Mouse (Mus musculus) hindlimb bud, embryonic 11.5 days (tissue): ENCODE data around the gene Clcnkb.

Experiments
- DNase-seq: peaks from one replicate; pipeline ENCODE4 v3.0.0-alpha.2; 2012; ENCODE audit warnings: low read depth, low spot score; ENCODE audit errors: extremely low spot score

Clcnkb gene

DNA sequence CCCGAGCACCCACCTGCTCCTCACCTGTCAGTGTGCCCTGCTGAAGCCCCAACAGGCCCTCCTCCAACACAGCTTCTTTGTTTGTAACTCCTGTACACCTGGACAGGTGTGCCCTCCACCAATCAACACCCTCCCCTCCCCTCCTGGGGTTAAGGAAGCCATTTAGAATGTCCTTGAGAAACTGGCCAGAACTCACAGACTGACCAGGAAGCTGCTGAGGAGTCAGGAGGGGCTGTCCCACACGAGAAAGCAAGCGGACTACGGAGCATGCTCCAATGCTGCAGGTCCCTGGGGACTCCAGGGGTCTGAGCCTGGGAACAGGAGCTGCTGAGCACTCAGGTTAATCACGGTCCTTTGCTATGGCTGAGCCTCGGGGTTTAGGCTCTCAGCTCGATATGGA, at the start of gene Clcnkb:
Gene Clcnkb (minus strand): TSS at position 91 of the 400 bp plus-strand sequence.
- no peak for DNase-seq

DNA sequence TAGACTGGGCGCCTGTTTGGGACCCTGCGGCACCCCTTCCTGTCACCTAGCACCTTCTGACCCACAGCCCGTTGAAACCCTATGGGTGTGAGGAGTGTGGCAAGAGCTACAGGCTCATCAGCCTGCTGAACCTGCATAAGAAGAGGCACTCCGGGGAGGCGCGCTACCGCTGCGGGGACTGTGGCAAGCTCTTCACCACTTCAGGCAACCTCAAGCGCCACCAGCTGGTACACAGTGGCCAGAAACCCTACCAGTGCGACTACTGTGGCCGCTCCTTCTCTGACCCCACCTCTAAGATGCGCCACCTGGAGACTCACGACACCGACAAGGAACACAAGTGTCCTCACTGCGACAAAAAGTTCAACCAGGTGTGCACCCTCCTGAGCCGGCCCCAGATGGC, 48.9 kb upstream of the Clcnkb start:
- no peak for DNase-seq

DNA sequence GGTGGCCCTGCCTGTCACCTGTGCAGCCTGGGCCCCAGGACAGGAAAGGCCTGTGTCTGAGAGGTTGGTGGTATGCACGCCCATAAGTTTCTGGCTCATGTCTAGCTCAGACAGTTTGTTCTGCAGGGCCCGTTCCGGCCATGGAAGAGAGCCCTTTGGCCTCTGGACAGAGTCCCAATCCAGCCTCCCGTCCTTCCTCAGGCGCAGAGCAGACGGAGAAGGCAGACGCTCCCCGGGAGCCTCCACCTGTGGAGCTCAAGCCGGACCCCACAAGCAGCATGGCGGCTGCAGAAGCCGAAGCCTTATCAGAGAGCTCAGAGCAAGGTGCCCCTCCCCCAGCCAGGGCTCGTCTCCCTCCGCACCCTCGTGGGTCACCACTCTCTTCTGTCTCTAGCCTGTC, 47.7 kb upstream of the Clcnkb start:
- no peak for DNase-seq

DNA sequence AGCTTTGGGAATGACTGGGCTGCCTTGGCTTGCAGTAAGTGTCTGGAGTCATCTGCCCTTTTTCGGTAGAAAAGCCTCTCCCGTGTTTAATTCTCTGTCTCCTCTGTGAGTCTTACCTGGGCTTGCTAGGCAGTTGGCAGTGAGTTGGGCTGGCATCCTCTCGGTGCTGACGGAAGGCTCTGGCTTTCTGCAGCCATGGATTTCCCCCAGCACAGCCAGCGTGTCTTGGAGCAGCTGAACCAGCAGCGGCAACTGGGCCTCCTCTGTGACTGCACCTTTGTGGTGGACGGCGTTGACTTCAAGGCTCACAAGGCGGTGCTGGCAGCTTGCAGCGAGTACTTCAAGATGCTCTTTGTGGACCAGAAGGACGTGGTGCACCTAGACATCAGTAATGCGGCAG, 45.8 kb upstream of the Clcnkb start:
- DNase-seq = no peak

DNA sequence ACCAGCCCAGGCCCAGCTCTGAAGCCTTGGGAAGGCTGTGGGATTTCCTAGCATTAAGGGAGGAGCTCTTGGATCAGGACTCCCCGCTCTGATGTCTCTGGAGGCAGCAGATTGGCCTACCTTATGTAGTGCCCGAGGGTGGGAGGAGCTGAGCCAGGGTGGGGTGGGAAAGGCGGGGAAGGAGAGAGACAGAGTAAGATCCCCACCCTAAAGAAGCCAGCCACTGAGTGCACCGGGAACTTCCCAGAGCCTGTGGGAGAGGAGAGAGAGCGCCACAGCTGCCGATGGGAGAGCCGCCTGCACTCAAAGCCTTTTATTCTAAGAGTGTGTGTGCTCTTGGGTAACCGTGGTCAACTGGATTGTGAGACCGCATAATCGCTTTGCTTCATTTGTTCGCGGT, 45.3 kb upstream of the Clcnkb start:
- no peak for DNase-seq

DNA sequence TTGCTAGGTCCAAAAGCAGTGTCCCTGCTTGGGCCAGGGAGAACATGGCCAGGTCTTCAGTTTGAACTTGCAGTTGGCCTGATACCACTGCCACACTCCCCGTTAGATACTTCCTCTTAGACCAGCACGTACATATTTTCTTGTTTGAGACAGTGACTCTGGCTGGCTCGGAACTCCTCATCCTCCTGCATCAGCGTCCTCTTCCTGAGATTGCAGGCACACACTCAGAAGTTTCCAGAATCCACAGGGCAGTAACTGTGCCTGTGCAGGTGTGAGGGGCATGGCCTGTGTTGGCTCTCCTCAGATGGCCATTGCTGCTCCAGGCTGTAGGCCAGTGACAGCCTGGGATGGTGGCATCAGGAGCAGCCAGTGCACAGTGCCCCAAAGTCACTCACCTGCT, 44.7 kb upstream of the Clcnkb start:
- DNase-seq = no peak

DNA sequence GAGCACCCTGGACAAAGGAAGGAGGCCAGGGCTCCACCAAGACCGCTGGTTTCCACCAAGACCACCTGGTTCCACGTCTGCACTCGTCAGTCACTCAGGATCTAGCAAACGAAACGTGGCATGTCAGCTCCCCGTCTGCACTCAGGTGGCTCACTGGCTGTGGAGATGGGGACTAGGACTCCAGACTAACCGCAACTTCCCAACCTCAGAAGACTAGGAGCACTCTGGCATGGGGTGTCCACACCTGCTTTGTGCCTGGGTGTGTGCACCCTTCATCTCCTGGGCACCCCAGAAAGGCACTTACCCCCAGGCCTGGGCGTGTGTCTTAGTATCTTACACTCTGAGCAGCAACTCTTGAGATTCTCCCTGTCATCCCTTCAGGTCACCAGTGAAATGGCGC, 44.0 kb upstream of the Clcnkb start:
- no peak for DNase-seq

DNA sequence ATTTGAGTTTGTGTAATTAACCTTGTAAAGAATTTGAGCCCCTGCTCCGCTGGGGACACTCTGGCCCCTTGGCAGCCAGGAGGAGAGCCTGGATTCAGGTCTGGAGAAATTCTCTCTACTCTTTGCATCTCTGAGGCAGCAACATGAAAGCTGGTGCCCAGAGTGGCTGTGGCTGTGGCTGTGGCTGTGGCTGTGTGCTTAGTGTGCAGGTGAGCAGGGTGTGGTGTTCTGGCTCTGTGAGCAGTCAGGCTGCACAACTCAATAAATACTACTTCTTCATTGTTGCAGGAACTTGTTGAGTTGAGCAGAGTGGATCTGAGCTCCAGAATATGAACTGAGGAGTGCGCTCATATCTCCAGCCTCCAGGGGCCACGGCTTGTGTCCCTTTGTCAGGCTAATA, 43.1 kb upstream of the Clcnkb start:
- no peak for DNase-seq

DNA sequence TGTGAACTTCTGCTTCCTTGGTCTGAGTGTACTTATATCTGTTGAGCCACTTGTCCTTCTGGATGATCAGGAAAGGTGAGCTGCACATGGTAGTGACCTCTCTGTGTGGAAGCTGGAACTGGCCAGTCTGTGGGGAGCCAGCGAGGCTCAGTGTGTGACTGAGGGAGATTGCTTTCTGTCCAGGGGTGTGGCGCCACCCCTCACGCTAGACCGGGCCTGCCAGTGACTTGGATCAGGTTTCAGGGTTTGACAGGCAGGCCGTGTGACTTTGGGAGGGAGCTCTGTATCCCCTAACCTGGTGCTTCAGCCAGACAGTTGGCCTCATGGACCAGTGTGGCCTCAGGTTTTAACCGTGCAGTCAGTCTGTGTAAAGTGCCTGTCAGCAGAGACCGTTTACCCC, 42.4 kb upstream of the Clcnkb start:
- DNase-seq = no peak

DNA sequence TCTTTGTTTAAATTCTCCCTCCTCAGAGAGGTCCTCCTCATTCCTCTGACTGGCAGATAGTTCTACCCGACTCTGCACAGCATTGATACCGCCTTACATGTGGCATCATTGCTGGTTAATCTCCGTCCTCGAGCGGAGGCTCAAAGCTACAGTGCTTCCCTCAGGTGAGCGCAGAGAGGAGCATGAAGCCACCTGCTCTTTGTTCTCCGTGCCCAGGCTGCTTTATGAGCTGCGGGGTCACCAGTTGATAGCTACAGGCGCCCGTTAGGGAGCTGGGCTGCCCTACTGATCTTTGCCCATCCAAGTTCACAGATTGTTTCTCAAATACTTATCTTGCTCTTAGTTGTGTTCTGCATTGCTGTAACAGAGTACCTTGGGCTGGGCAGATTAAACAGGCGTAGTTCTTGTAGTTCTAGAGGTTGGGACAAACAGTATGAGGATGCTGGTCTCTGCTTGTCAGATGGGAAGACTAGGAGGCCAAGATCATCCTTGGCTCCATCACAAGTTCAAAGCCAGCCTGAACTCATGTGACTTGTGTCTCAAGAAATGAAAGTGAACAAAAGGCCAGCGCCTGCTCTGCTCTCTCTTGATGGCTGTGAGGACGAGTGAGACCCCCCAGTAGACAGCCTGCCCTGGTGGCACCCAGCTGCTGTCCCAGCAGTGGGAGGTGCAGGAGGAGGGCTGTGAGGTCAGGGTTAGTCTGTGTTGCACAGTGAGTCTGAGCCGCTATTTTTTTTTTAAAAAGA, 40.6 kb upstream of the Clcnkb start:
- DNase-seq = no peak

DNA sequence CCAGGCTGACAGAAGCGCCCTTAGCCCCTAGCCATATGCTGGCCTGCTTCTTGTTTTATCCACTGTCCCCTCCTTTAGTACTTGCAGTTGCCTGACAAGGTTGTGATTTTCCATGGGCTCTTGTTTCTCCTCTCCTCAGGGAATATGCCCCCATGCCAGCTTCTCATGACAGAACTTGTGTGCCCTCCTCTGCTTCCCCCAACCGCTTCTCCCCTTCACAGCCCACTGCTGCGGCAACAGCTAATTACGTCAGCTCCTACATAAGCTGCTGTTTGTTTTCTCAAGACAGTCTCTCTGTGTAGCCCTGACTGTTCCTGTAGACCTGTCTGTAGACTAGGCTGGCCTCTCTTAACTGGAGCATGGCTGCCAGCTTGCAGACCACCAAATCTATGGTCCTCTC, 39.7 kb upstream of the Clcnkb start:
- DNase-seq = no peak

DNA sequence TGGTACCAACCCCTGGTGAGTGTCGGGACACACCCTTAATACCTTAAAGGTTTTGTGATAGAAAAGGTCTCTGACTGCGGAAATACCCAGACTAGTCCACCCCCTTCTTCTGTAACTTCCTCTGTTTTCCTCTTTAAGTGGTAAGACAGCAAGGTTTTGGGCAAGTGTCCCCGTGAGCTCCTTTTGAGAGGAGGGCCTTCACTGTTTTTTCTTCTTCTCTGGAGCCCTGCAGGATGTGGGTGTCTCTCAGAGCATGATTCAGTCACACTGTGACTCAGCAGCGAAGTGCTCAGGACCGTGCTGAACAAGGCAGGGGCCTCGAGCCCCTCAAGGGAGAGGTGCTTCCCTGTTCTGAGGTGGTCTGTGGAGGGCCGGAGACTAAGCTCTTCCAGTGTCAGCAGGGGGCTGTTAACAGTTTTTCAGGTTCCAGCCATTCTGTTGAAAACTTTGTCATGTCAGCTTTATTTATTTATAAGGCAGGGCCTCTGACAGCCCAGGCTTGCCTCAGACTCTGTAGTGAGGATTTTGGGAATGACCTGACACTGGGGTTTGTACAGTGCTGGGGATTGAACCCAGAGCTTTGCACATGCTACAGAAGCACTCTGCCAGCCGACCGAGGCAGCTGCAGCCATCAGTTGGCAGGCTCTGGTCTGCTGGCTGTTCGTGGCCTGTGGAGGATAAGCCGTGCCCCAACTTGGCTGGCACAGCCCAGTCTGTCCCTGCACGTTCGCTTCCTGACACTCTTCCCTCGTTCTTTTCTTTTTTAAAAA, 39.0 kb upstream of the Clcnkb start:
- DNase-seq = no peak

DNA sequence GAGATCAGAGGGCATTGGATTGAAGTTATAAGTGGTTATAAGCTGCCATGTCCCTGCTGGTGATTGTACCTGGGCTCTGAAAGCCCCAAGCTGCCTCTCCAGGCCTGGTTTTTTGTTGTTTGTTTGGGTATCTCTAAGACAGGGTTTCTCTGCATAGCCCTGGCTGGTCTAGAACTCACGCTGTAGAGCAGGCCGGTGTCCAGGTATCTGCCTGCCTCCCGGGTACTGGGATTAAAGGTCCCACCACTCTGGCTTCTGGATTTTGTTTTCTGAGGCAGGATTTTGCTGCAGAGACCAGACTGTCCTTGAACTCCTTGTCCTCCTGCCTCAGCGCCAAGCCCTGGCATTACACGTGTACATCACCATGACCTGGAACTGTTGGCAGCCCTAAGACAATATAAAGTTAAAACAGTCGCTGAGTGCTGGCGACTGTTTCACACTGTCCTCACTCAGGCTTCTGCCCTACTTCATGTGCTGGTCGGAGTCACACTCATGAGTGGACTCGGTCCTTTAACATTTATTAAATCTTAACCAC, 36.2 kb upstream of the Clcnkb start:
- DNase-seq = no peak

DNA sequence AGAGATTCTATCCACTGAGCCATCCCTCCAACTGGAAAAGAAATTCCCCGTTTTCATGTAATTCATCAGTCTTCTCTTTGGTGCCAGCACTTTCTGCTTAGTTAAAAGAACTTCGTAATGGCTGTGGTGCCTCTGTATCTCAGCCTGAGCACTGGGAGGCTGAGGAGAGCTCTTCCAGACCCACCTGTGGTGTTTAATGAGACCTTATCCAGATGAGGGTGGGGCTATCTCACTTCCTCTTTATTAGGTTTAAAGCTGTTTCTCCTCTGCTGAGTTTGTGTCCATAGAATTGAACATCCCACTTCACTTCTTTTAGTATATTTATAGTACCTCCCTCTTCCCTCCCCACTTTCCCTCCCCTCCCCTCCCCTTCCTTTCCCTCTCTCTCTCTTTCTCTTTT, 35.4 kb upstream of the Clcnkb start:
- no peak for DNase-seq

DNA sequence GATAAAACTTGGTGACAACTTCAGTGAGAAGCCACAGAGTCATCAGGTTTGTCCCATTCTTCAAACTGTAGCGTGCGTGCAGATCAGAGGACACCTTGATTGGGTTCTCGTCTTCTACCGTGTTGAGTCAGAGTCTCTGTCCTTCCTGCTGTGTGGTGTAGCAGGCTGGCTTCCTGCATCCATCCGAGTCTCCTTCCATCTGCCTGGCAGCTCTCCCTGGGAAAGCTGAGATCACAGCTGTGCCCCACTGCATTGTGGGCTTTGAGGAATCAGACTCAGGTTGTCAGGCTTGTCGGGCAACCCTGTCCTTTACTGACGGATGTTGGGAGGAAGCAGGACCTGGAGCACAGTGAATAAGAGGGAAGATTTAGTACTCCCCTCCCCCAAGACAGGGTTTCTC, 30.4 kb upstream of the Clcnkb start:
- DNase-seq = no peak

DNA sequence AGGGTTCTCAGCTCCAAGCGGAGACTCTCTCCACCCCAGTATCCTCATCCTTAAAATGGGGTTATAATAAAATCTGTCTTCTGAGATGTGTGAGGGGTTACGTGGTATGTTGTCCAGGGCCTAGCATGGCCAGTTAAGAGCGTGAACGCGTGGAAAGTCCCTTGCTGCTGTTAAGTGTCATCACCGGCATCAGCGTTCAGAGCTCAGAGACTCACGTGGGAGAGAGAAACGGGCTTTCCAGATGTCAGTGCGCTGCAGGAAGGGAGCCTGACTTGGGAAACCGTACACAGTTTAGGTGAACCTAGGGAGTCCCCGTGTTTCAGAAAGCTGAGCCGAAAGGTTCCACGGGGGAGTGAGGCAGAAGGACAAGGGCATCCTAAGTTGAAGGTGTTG, 29.5 kb upstream of the Clcnkb start:
- DNase-seq = no peak

DNA sequence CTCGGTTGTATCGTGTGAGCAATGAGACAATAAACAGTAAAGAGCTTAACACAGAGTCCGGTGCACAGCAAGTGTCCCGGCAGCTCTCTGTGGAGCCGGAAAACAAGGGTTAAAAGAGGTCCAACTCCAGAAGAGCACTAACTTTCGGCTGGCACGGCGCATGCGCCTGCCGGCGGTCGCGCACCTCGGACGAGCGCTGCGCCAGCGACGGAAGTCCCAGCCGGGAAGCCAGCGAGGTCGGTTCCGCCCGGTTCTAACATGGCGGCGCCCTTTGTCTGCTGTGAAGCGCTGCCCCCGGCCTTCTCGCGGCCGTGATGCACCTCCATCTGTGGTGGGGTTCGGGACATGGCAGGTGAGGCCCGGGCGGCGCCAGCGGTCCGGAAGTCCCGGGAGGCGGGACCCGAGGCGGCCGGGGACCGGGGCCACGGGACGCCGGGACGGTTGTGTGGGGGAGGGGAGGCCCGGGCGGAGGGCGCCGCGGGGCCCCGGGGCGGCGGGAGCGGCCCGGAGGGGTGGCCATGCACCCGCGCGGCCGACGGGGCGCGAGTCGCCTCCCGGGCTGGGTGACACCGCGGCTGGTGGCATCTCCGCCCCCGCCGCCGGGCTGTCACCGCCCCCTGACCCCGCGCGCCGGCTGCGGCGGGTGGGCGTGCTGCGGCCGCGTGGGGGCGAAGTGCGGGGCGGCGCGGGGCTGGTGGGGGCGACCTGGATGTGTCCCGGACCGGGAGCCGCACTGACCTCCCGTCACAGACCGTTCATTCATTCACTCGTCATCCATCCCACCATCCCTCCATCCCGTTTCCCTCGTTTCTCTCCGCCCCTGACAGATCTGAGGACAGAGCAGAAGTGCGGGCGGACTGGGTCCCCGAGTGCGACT, 28.9 kb upstream of the Clcnkb start, which contains the start of gene Zbtb17:
Gene Zbtb17 (plus strand): TSS at position 204 of the 877 bp plus-strand sequence.
- peak; percentile 53 for DNase-seq

DNA sequence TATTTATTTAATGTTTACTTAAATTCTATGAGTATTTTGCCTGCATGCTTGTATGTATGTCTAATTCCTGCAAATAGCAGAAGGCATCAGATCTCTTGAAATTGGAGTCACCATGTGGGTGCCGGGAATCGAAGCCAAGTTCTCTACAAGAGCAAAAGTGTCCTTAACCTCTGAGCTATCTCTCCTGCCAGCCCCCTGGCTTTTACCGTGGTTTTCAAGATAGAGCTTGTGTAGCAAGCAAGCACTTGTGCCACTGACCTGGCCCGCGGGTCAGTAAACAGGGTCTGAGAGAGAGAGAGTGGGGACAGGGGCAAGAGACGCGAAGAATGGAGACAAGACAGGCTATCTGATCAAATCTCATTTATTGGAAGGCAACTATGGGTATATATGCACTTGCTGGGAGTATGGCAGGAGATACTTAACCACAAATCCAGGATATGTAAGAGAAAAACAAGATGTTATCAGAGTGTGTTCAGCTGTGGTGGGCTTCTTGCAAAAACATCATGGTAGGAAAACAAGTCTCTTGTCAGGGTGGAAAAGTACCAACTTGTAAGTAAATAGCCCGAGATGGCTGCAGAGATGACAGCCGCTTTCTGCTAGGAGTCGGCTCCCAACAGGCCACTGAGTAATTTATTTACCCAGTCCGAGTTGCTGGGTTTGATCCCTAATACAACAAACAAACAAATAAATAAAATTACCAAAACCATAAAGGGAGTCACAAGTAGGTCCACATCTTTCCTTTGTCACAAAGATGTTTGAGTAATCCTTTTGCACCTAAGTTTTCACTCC, 28.0 kb upstream of the Clcnkb start:
- no peak for DNase-seq

DNA sequence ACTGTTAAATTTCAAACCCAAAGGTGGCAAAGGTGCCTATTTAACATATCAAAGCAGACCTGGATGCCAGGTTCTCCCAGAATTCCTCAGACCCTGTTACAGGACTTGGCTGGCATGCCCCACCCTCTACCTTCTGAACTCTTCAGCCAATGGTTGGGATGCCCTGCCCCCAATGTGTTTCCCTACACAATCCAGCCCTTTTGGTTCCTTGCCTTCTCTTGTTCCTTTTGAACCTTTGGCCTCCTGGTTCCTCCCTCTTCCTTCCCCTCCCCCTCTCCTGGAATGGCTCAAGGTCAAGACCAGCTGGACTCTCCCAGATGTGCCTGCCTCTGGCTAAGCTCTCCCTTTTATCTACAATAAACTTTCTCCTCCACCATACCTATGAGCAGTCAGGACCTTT, 25.1 kb upstream of the Clcnkb start:
- DNase-seq = no peak

DNA sequence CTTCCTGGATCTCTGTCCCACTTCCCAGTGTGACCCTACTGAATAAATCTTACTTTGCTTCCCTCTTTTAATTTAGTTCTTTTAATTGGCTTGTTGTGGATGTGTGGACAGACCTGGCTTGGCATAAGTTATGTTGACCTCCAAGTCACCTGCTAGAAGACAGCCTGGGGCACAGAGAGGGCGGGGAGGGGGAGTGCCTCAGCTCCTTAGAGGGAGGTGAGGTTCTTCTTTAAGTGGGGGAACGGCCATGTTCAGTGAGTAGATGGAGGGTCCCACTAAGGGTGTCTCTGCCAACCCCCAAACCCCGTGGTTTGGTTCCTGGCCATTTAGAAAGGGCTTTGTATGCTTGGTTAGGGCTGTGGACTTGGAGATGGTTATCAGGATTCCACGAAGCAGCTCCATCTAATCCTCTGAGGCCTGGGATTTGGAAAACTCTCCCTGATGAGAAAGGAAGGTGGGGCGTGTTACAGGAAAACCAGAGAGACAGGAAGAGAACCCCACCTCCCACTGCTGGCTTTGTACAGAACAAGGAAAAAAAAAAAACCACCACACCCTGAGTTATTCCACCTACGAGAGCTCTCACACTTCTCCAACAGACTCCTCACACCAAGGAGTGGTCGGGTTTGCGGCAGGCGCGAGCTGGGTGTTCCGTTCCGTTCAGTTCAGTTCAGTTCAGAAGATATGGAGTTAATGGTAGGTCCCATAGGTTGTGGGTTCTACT, 23.4 kb upstream of the Clcnkb start:
- DNase-seq = no peak
